12 mouse cellular contexts compared by ENCODE assay signal in the genomic region with DNA sequence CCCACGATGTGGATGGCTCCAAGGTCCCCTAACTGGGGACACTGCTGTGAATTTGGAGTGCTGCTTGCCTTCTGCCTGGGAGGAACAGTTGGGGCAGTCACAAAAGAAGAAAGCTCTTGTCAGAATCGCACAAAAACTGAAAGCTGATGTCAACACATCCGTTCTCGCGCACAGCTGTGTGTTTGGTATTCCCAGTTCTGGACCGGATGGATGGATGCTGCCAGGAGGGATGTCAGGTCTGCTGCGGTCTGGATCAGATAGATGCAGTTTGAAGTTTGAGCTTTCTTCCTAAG.
DNase-seq lines count a peak whose midpoint lies in the region; ATAC-seq lines count a peak whose summit lies in the region.
"Had no signal": no experiment of that assay in that cellular context is flagged by ENCODE, and none has a peak within 500 bp of the region (broad histone marks: within the 10 kb centered on the region; RNA-seq: fewer than 3 reads in every experiment).

No protein-coding gene starts in this region.

- H3K9ac ChIP-seq in liver, embryonic 16.5 days (ENCODE audit: low read depth, low read length): no peak overlapping the region
- no peak overlapping the region for H3K9ac ChIP-seq in liver, embryonic 11.5 days (ENCODE audit: low read depth, low read length)
- H3K9ac ChIP-seq in forebrain, embryonic 15.5 days (replicated peaks): no peak overlapping the region
- no peak overlapping the region for H3K9ac ChIP-seq in limb, embryonic 11.5 days (ENCODE audit: low read length)
- H3K9ac ChIP-seq: hindbrain, embryonic 12.5 days; lung, embryonic 15.5 days; neural tube, embryonic 12.5 days had no signal

- no peaks in the 10 kb centered on the region for H3K9me3 ChIP-seq in liver, embryonic 16.5 days (replicated peaks; ENCODE audit: control insufficient read depth, low read length)
- no peaks in the 10 kb centered on the region for H3K9me3 ChIP-seq in liver, embryonic 11.5 days (ENCODE audit: control insufficient read depth, low read length)
- H3K9me3 ChIP-seq in forebrain, embryonic 15.5 days: no peaks in the 10 kb centered on the region
- H3K9me3 ChIP-seq in limb, embryonic 11.5 days (ENCODE audit: control insufficient read depth, low read length): no peaks in the 10 kb centered on the region
- H3K9me3 ChIP-seq: hindbrain, embryonic 12.5 days; lung, embryonic 15.5 days; neural tube, embryonic 12.5 days had no signal

- peak; percentile 5 for DNase-seq in gastrocnemius, adult 18-20 months (ENCODE audit: low spot score)
- no peak for DNase-seq in gastrocnemius, postnatal 10 days
- no peak for DNase-seq in liver, embryonic 11.5 days (ENCODE audit: low spot score)
- DNase-seq in limb, embryonic 11.5 days (ENCODE audit: low spot score): no peak
- DNase-seq in cerebellum, postnatal 36 days: no peak
- DNase-seq in adrenal gland, postnatal 10 days: no peak
- DNase-seq: cerebellum, postnatal 25 days had no signal

- 68% methylated on average over 7 of the region's 7 CpGs for WGBS in liver, embryonic 16.5 days (ENCODE audit: insufficient replicate concordance)
- 74% methylated on average over 7 of the region's 7 CpGs for WGBS in liver, embryonic 11.5 days
- WGBS in forebrain, embryonic 15.5 days: 19% methylated on average over 7 of the region's 7 CpGs
- WGBS in limb, embryonic 11.5 days: 78% methylated on average over 7 of the region's 7 CpGs

- no peak overlapping the region for H3K4me3 ChIP-seq in liver, embryonic 16.5 days (ENCODE audit: low read depth, low read length)
- no peak overlapping the region for H3K4me3 ChIP-seq in liver, embryonic 11.5 days (ENCODE audit: low read depth, low read length)
- no peak overlapping the region for H3K4me3 ChIP-seq in forebrain, embryonic 15.5 days
- H3K4me3 ChIP-seq in limb, embryonic 11.5 days (ENCODE audit: low read depth, low read length): no peak overlapping the region
- H3K4me3 ChIP-seq: hindbrain, embryonic 12.5 days; lung, embryonic 15.5 days; neural tube, embryonic 12.5 days had no signal

- peak overlapping the region; percentile 20 for H3K27ac ChIP-seq in liver, embryonic 16.5 days (ENCODE audit: low read length)
- H3K27ac ChIP-seq in liver, embryonic 11.5 days (ENCODE audit: low read depth, low read length): no peak overlapping the region
- H3K27ac ChIP-seq in forebrain, embryonic 15.5 days (replicated peaks): no peak overlapping the region; the same call in 1 of the 2 replicates
- H3K27ac ChIP-seq in limb, embryonic 11.5 days (replicated peaks; ENCODE audit: low read depth, low read length): 0 out of 2 replicates have a peak overlapping the region, but pooled peaks have one; percentile 21
- H3K27ac ChIP-seq: hindbrain, embryonic 12.5 days; lung, embryonic 15.5 days; neural tube, embryonic 12.5 days had no signal

- peaks cover 2% of the 10 kb centered on the region; the same call in 1 of the 2 replicates for H3K4me1 ChIP-seq in liver, embryonic 16.5 days (ENCODE audit: control insufficient read depth, low read depth, low read length)
- H3K4me1 ChIP-seq in liver, embryonic 11.5 days (replicated peaks; ENCODE audit: control insufficient read depth, insufficient read depth, low read length): 0 out of 2 replicates have a peak, but pooled peaks cover 2% of the 10 kb centered on the region
- H3K4me1 ChIP-seq in forebrain, embryonic 15.5 days: peaks cover 9% of the 10 kb centered on the region
- H3K4me1 ChIP-seq in limb, embryonic 11.5 days (ENCODE audit: control insufficient read depth, insufficient read depth, low read length): 0 out of 2 replicates have a peak, but pooled peaks cover 3% of the 10 kb centered on the region

- H3K36me3 ChIP-seq in liver, embryonic 16.5 days (ENCODE audit: control insufficient read depth, insufficient read depth): no peaks in the 10 kb centered on the region
- no peaks in the 10 kb centered on the region for H3K36me3 ChIP-seq in liver, embryonic 11.5 days (ENCODE audit: control insufficient read depth, insufficient read depth, low read length)
- H3K36me3 ChIP-seq in forebrain, embryonic 15.5 days: no peaks in the 10 kb centered on the region
- H3K36me3 ChIP-seq in limb, embryonic 11.5 days (ENCODE audit: control insufficient read depth, insufficient read depth, low read length): no peaks in the 10 kb centered on the region
- H3K36me3 ChIP-seq: hindbrain, embryonic 12.5 days; lung, embryonic 15.5 days; neural tube, embryonic 12.5 days had no signal

- no peaks in the 10 kb centered on the region for H3K27me3 ChIP-seq in liver, embryonic 16.5 days (ENCODE audit: control insufficient read depth, insufficient read depth, low read depth, low read length)
- H3K27me3 ChIP-seq in liver, embryonic 11.5 days (replicated peaks; ENCODE audit: control insufficient read depth, insufficient read depth, low read length): no peaks in the 10 kb centered on the region
- H3K27me3 ChIP-seq in forebrain, embryonic 15.5 days: no peaks in the 10 kb centered on the region
- H3K27me3 ChIP-seq in limb, embryonic 11.5 days (ENCODE audit: control insufficient read depth, insufficient read depth, low read length): no peaks in the 10 kb centered on the region
- H3K27me3 ChIP-seq: hindbrain, embryonic 12.5 days; lung, embryonic 15.5 days; neural tube, embryonic 12.5 days had no signal

- ATAC-seq in liver, embryonic 16.5 days (ENCODE audit: low read depth): no peak
- no peak for ATAC-seq in liver, embryonic 11.5 days (replicated peaks; ENCODE audit: low FRiP score)
- ATAC-seq in forebrain, embryonic 15.5 days (replicated peaks): 0 out of 2 replicates have a peak, but pooled peaks have one; percentile 41
- no peak for ATAC-seq in limb, embryonic 11.5 days (ENCODE audit: insufficient number of reproducible peaks, low FRiP score, low TSS enrichment, low read depth)

- H3K4me2 ChIP-seq in liver, embryonic 16.5 days (ENCODE audit: low read depth, low read length): no peak overlapping the region
- H3K4me2 ChIP-seq in liver, embryonic 11.5 days: no peak overlapping the region
- H3K4me2 ChIP-seq in forebrain, embryonic 15.5 days (replicated peaks): 0 out of 2 replicates have a peak overlapping the region, but pooled peaks have one; percentile 6
- H3K4me2 ChIP-seq in limb, embryonic 11.5 days (ENCODE audit: low read depth, severe bottlenecking): no peak overlapping the region
- H3K4me2 ChIP-seq: hindbrain, embryonic 12.5 days; lung, embryonic 15.5 days; neural tube, embryonic 12.5 days had no signal

Comparison
In these comparisons a context has a peak if more than half of its experiments do, and no peak if none do; other contexts are left out.
1. H3K27ac ChIP-seq: peak in liver, embryonic 16.5 days (single experiment) and limb, embryonic 11.5 days (single experiment); none in liver, embryonic 11.5 days (single experiment) and forebrain, embryonic 15.5 days (single experiment).